Mouse (Mus musculus) thymus, adult 2 months (tissue): ENCODE measurements around the gene Cul7.

Experiments
- CTCF ChIP-seq: fragments of 200-500 bp; IDR thresholded peaks from 2 replicates; pipeline ENCODE4 v1.5.1; 2012; ENCODE audit warnings: mild to moderate bottlenecking, control low read depth, low read length, moderate library complexity, borderline replicate concordance; ENCODE audit not compliant: control insufficient read depth, poor library complexity, insufficient read depth; ENCODE audit errors: extremely low read depth
- POLR2A ChIP-seq: fragments of 200-500 bp; IDR thresholded peaks from 2 replicates; pipeline ENCODE4 v1.6.1; 2012; ENCODE audit warnings: mild to moderate bottlenecking, low read length, control low read depth, moderate library complexity; ENCODE audit not compliant: control insufficient read depth, poor library complexity, insufficient read depth; ENCODE audit errors: extremely low read depth

DNA sequence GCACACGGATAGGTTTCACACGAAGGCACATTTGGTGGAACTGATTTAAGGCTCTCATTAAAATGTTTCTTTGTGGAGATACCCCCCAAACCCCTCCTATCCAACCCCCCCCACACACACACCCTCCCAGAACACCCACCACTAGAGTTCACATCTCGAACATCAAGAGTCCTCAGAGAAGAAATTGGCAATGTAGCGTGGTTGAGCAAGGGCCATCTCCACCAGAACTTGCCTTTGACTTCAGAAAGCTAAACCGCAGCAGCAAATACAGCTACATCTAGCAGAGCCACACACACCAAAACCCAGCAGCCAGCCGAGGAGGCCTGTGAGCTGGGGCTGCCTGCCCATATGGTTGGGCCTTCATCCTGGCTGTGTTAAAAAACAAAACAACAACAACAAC lies 22.7 kb upstream of the Cul7 start:
- TF ChIP-seq POLR2A: no peak
- no peak for TF ChIP-seq CTCF
